Mouse (Mus musculus) heart, adult 8-10 months (tissue): ENCODE measurements around the gene Htra2. TPM values are rescaled to one million over a fixed set of nuclear protein-coding genes. Genes with fewer than 3 reads are reported as not detected.
A peak's percentile ranks its signal among the peaks of the same experiment; 100 is the strongest.

Source experiments
- DNase-seq: peaks from one replicate; pipeline ENCODE4 v3.0.0; 2022; ENCODE audit warnings: low spot score
- total RNA-seq, 4 experiments: library from RNA; stranded (reverse); gene quantifications; 2 replicates each; pipeline ENCODE4 v1.2.4; 2022

The Htra2 gene
- total RNA-seq, 4 experiments from 2014 or later: 33.9 to 37.7 (median 34.7) TPM

DNA sequence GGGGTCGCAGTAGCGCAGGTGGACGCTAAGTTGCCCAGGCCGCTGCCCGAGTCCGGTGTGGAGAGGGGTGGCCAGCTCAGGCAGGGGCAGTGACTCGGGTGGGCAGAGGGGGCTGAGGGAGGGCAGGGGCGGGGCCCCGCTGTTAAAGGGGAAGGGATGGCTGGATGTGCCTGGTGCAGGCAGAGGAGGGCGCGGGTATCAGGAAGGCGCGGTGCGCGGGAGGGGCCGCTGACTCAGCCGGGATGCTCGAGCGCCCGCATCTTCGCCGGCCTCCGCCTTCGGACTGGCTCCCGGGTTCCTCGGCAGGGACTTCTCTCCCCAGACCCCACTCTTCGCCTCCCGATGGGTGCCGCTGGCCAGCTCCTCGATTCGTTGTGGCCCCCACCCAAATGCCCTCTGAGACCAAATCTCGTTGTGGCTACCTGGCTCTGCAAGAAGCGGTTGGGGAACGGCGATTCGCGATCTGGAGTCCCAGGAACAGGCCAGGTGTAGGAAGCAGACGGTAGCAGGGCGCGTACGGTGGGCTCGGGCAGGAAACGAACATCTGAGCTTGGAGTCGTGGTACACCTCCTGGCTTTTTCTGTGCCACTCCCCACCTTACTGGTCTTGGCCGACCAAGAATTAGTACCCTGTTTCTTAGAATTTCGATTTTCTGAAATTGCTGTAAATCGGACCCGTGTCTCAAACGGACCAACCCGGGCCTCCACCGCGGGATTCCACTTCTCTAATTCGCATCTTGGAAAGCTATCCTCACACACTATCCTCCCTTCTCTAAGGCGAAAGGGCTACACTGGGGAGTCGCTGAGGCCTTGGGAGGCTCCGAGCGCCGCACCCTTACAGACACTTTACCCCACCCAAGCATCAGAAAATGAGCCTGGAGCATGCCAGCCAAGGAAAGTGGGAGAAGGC is 15.5 kb upstream of the Htra2 start:
- DNase-seq: peak; percentile 19

- no peak for DNase-seq
Observed at GRCm38 (mm10) chr6:83070247-83070310, 15.0 kb upstream of the Htra2 start, which contains the start of gene Tlx2. Gene Tlx2 (minus strand): TSS chr6:83070293.

- DNase-seq: no peak
Observed at GRCm38 (mm10) chr6:83069488-83070246, 14.6 kb upstream of the Htra2 start.

DNA sequence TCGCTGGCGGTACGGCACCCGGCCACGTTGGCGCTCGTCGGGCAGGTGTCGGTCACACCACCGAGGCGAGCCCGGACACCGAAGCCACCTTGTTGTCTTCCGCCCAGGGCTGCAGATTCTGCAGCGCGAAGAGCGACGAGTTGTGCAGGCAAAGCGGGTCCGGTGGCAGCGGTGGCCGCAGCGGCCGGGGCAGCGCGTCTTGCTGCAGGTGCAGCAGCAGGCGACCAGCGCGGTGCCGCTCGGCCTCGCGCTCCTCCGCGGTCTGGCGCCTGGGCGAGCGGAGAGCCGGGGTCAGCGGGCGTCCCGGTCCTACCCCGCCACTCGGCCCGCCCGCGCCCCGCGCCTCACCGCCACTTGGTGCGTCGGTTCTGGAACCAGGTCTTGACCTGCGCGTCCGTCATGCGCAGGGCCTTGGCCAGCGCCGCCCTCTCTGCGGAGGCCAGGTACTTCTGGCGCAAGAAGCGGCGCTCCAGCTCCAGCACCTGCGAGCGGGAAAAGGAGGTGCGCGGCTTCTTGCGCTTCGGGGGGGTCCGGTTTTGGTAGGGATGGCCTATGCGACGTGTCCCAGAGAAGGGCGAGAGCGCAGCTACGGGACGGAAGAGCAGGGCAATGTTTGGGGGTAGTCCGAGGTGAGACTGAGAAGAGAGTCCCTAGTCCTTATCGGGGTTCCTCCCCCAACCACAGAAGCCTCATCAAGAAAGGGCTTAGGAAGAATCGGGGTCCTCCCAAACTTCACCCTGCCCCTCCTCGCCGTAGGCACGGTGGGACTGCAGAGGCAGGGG is 13.8 kb upstream of the Htra2 start:
- DNase-seq: no peak

GRCm38 (mm10) chr6:83068221-83068620 is 13.1 kb upstream of the Htra2 start:
- no peak for DNase-seq

- no peak for DNase-seq
Observed at GRCm38 (mm10) chr6:83066441-83066840, 11.4 kb upstream of the Htra2 start.

- no peak for DNase-seq
Observed at GRCm38 (mm10) chr6:83065995-83066394, 10.9 kb upstream of the Htra2 start.

DNA sequence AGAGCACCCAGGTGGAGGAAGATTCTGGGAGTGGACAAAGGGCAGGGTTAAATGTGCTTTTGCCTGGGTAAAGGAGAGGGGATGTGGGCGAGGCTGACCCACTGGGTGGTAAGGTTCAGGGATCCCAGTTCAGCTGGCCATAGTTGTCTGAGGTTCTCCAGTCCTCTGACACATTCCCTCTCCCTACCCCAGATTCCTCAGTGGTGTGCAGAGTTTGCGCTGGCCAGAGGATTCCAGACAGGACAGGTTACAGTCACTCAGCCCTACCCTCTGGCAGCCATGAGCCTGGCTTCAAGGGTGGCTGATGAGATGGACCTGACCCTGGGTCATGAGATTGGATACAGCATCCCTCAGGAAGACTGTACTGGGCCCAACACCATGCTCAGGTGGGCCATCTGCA is 3.7 kb upstream of the Htra2 start:
- DNase-seq: no peak

DNA sequence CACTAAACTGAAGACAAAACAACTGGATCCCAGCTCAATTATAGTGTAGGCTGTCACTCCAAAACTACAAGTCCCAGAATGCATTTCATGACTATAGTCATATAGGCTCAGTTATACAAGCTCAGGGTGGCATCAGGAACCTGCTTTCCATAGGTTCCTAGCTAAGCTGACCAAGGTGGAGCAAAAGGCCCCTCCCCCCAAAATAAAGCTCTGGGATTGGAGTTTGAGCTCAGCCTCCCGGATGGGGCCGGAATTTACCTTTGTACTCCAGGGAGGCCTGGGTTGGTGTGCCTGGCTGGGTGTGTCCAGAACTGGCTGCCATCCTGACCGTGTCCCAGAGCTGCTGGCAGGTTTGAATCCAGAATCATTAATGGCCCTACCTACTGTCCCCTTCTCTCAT is 2.7 kb upstream of the Htra2 start, which contains the start of gene Dqx1:
TSS of gene Dqx1 (plus strand) at position 55 of the 400 bp plus-strand sequence.
- DNase-seq: no peak

- DNase-seq: peak; percentile 96
Observed at GRCm38 (mm10) chr6:83054074-83054851, 810 bp downstream of the Htra2 start, which contains the start of gene Aup1. Gene Aup1 (plus strand): TSS chr6:83054521.

- DNase-seq: no peak
Observed at GRCm38 (mm10) chr6:83053136-83053960, 1.7 kb downstream of the Htra2 start.

DNA sequence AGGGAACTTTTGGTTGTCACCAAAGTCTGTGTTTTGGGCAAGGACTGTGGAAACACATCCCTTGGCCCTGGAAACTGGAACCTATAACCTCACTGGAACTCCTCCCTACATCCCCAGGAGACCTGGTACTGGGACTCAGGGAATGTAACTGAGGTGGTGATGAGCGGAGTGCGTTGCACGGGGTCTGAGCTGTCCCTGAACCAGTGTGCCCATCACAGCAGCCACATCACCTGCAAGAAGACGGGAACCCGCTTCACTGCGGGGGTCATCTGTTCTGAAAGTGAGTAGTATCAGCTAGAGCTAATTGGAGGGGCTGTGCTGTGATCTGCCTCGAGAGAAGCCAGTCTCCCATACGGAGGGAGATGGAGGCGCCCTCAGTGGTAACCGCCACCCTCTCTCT is 5.7 kb downstream of the Htra2 start:
- DNase-seq: no peak

DNA sequence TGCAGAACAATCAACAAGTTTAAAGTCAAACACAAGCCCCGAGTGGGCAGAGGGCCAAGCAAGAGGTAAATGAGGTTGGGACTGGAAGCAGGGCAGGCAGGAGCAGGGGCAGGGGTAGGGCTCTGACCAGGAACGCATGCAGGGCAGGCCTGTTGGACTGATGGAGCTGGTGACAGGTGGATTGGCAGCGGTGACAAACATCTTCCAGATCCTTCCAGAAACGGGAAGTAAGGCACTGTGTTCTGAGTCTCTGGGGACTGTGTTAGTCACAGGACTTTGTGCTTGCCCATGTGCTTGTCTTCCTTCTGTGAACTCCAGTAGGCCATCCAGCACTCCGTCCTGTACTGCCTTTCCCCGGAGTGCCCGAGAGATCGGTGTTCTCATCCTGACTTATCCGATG is 10.3 kb downstream of the Htra2 start:
- DNase-seq: peak; percentile 55

DNA sequence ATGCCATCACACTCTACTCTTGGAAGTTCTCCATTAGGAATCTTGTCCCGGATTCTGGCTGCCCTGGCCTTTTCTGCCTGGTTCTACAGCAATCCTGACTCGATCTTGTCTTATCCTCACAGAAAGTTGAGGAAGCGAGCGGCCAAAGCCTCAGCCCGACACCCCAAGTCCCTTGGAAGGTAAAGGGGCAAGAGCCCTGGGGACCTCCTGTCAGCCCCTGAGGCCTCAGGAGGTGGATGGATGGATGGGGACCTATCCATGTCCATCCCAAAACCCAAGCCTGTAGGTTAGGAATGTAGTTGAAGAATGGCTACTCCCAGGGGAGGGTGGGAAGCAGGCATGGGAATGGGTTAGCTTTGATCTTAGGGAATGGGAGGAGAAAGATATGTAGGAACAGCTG is 11.1 kb downstream of the Htra2 start:
- DNase-seq: no peak

- no peak for DNase-seq
Observed at GRCm38 (mm10) chr6:83043561-83043960, 11.5 kb downstream of the Htra2 start.

DNA sequence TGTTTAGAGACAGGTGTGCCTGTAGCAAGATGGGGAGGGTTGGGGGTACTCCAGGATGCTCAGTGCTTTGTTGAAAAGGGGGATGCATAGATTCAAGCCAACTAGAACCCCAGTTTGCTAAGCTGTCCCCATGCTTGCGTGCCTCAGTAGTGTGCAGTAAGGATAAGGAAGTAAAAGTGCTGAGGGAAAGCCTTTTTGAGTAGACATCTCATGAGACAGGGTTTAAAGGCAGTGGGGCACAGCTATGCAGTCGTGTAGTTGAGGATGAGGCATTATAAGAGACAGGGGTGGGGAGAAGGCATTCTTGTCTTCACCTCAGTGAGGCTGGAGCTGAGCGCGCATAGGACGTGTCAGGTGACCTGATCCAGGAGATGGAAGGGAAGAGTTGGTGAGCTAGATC is 14.5 kb downstream of the Htra2 start:
- no peak for DNase-seq

DNA sequence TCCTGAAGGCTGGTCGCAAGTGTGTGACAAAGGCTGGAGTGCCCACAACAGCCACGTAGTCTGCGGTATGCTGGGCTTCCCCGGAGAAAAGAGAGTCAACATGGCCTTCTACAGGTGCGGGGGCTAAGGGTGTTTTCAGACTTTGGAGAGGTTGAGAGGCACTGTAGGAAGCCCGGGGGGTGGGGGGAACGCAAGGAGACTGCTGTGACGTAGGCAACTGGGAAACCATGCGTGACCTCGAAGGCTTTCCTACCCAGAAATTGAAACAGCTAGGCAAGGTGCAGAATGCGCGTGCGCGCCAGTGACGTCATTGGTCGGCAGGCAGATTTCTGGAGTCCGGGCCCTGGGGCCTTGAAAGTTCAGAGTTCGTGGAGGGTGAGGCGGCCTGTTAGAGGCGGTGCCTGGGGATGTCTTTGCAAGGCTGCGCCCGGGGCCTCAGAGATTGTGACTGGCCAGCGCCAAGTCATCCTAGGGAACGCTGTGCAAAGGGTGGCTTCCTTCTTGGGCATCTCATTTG is 16.5 kb downstream of the Htra2 start:
- peak; percentile 94 for DNase-seq

GRCm38 (mm10) chr6:83037188-83037587 is 17.9 kb downstream of the Htra2 start:
- DNase-seq: no peak

GRCm38 (mm10) chr6:83034463-83035055 is 20.5 kb downstream of the Htra2 start:
- no peak for DNase-seq
